Mouse (Mus musculus) neutrophil, adult 5-6 weeks (primary cell): ENCODE measurements around the gene Kcnip4. TPM values are rescaled to one million over a fixed set of nuclear protein-coding genes. Genes with fewer than 3 reads are reported as not detected.
A peak's percentile ranks its signal among the peaks of the same experiment; 100 is the strongest.

Source experiments
- ATAC-seq: fragments of 151-379, 151-347 bp; 2 replicates; pipeline ENCODE4 v1.8.0; 2017; ENCODE audit warnings: mild to moderate bottlenecking, moderate TSS enrichment; ENCODE audit not compliant: insufficient number of reproducible peaks, poor library complexity, low FRiP score, severe bottlenecking; ENCODE audit errors: extremely low read depth
- total RNA-seq: library from RNA; stranded (forward); fragments of 200-1000 nt; gene quantifications from 2 replicates; pipeline ENCODE4 v1.2.3, GENCODE M21; 2017

Gene Kcnip4
- total RNA-seq, 1 experiment from 2014 or later = not detected

DNA sequence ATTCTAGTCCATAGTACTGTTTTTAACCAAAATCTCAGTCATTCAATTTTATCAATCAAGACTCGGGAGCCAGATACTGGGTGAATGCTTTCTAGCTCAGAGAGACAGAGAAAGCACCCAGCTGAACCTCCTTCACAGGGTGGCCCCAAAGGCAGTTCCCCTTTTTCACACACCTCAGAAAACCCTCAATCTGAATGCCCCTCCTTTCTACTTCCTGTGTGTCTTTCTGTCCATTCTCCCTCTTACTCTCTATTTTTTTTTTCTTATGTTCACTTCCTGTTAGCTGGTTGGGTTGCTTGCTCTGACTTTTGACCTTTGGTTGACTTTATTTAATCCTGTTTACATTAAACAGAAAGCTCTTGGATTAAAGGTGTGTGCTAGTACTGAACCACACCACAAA, 1175.4 kb downstream of the Kcnip4 start:
- peak; percentile 63 for ATAC-seq

DNA sequence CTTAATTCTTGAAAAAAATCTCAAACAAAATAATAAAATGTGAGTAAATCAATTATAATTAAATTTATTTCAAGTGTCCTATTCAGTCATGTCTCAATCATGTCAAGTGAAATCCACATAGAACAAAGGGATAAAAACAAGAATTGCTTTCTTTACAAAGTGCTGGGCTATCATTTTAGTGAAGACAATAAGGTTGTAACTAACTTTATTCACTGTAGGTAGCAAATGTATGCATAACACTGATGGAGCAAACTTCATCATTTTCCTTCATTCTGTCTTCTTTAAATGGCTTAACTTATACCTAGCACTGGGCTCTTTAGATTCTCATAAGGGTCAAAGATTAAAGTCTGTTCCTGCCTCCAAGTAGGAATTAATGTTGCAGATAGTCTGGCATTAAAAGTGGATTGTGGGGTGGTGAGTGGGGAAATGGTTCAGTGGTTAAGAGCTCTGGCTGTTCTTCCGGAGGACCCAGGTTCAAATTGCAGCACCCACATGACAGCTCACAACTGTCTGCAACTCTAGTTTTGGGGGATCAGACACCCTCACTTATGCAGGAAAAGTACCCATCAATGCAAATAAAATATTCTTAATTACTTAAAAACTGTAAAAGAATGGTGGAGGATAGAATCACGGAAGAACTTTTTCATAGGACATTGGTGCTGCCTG, 1178.6 kb downstream of the Kcnip4 start:
- no peak for ATAC-seq

DNA sequence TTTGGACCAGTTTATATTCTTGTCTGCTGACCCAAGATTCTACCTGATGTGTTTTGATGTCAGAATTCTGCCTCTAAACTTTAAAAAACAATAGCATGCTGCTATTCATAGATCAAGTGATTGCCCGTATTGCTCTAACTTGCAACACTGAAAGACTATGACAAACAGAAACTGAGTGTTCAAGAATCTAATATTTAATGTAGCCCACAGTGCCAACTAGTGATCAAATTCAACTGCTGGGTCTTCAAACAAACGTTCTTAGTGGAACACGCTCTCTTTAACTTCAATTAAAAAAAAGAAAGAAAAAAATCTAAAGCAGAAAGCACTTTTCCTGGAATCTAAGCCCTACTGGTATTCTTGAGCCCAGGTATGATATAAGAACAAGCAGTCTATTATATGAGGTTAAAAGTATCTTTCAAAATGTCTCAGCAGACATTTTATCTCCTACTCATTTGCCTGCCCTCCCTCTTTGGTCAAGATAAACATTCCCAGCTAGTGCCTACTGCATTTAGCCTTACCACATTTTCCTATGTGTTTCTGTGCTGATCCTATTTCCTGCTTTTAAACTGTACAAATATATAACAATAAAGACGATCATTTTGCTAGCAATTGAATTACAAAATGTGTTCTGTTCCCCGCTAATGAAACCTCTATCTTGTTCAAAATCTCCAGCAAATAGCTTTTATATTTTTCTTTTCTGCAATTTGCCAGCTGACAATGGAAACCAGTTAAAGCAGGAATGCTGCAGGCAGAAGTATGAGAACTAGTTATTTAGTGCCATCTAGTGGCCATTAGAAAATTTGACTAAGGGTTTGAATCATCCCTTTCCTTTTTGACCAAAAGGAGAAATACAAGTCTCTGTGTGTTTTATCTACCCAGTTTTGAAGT, 1179.4 kb downstream of the Kcnip4 start:
- ATAC-seq = no peak

DNA sequence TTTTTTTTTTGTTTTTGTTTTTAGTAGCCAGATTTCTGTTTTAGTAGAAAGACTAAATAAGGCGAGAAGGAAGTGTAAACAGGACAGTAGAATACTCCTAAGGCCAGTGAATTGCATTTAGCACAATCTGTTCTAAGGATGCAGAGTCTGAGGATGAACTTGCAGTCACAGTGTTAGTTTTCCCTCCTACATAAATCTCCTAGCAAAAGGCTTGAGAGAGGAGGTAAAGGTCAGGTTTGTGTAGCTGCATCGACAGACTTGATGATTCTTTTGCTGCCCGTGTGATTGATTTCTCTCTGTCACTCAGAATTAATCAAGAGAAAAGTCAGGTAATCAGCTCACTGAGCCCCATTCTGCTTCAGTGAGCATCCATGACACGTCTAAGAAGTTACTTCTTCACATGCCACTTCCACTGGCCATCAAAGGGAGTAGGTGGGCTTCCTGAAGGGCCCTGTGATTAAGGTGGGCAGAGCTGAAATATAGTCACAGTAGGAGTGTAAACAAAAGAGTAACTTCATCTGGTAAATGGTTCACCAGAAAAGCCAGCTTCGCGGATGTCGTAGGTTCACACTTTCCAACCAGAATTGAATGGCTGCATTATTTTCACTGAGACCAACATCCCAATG, 1183.8 kb downstream of the Kcnip4 start:
- no peak for ATAC-seq
